Mouse (Mus musculus) liver, embryonic 11.5 days (tissue): Measurements from ENCODE around the gene Mark2. TPM values are rescaled to one million over a fixed set of nuclear protein-coding genes. Genes with fewer than 3 reads are reported as not detected.

Experiments
- ATAC-seq: fragments of 200-750 bp; cut with Nextera tagmentation; replicated peaks from 2 replicates; pipeline ENCODE4 v1.8.0; 2017; ENCODE audit warnings: moderate number of reproducible peaks, mild to moderate bottlenecking, moderate TSS enrichment, moderate library complexity; ENCODE audit not compliant: low FRiP score
- DNase-seq: peaks from one replicate; pipeline ENCODE4 v3.0.0-alpha.2; 2017; ENCODE audit warnings: low spot score
- H3K27ac ChIP-seq: fragments of 300-500 bp; sonication (generic); 2 replicates; pipeline ENCODE4 v1.5.1; 2014; ENCODE audit warnings: mild to moderate bottlenecking, low read depth, low read length, control low read depth
- H3K27me3 ChIP-seq: fragments of 300-500 bp; sonication (generic); replicated peaks from 2 replicates; pipeline ENCODE4 v1.6.1; 2014; ENCODE audit warnings: low read length, mixed read lengths; ENCODE audit not compliant: control insufficient read depth, insufficient read depth
- H3K36me3 ChIP-seq: fragments of 300-500 bp; sonication (generic); 2 replicates; pipeline ENCODE4 v1.6.1; 2014; ENCODE audit warnings: mild to moderate bottlenecking, low read length, moderate library complexity, mixed read lengths; ENCODE audit not compliant: control insufficient read depth, insufficient read depth
- H3K4me1 ChIP-seq: fragments of 300-500 bp; sonication (generic); replicated peaks from 2 replicates; pipeline ENCODE4 v1.6.1; 2014; ENCODE audit warnings: low read length, mixed read lengths; ENCODE audit not compliant: control insufficient read depth, insufficient read depth
- H3K4me2 ChIP-seq: fragments of 300-500 bp; sonication (generic); 2 replicates; pipeline ENCODE4 v1.6.1; 2014; ENCODE audit warnings: mild to moderate bottlenecking, control low read depth, moderate library complexity
- H3K4me3 ChIP-seq: fragments of 300-500 bp; sonication (generic); 2 replicates; pipeline ENCODE4 v1.5.1; 2014; ENCODE audit warnings: low read depth, low read length, control low read depth
- H3K9ac ChIP-seq: fragments of 300-500 bp; sonication (generic); 2 replicates; pipeline ENCODE4 v1.6.1; 2014; ENCODE audit warnings: low read depth, low read length, control low read depth
- H3K9me3 ChIP-seq: fragments of 300-500 bp; sonication (generic); 2 replicates; pipeline ENCODE4 v1.6.1; 2016; ENCODE audit warnings: low read length, inconsistent platforms, mixed read lengths; ENCODE audit not compliant: control insufficient read depth
- WGBS: fragments of 180-500 bp; shearing (Covaris S2); extraction: QIAGEN DNeasy Blood & Tissue Kit; methylation state at CpG from one replicate; pipeline ENCODE4 v1.1.7; 2014; 5-methylcytosine and 5-hydroxymethylcytosine counted together
- polyA plus RNA-seq: library from polyadenylated mRNA; unstranded; fragments of >200 nt; fragmentation: Nextera tagmentation; extraction: Ambion mirVana; gene quantifications from 2 replicates; pipeline ENCODE4 v1.2.1, GENCODE M21; 2014

Mark2 gene
- polyA plus RNA-seq, 1 experiment from 2014 or later, result 50.3 TPM

DNA sequence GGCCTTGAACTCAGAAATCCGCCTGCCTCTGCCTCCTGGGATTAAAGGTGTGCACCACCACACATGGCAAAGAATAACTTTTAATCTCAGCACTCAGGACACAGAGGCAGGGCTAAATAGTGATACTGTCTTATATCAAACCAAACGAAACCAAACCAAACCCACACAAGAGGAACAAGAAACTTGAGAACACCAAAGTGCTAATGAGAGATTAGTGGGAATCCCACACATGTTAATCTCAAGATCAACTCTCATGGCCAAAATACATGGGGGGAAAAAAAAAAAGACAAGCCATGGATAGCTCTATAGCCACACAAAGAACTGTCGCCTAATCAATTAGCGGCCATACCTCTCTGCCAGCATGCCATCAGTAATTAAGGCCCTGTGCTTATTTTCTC, 26.1 kb downstream of the Mark2 start:
- no peak for ATAC-seq
- Histone ChIP-seq H3K9me3 (no peaks in the 10 kb centered on the region), H3K36me3 (no peaks in the 10 kb centered on the region), H3K27ac (no peak overlapping the region), H3K9ac (no peak overlapping the region), H3K27me3 (no peaks in the 10 kb centered on the region), H3K4me2 (no peak overlapping the region), H3K4me1 (peaks cover 37% of the 10 kb centered on the region), H3K4me3 (no peak overlapping the region)
- DNase-seq, result no peak
- WGBS, result 87% methylated on average over 4 of the region's 4 CpGs

DNA sequence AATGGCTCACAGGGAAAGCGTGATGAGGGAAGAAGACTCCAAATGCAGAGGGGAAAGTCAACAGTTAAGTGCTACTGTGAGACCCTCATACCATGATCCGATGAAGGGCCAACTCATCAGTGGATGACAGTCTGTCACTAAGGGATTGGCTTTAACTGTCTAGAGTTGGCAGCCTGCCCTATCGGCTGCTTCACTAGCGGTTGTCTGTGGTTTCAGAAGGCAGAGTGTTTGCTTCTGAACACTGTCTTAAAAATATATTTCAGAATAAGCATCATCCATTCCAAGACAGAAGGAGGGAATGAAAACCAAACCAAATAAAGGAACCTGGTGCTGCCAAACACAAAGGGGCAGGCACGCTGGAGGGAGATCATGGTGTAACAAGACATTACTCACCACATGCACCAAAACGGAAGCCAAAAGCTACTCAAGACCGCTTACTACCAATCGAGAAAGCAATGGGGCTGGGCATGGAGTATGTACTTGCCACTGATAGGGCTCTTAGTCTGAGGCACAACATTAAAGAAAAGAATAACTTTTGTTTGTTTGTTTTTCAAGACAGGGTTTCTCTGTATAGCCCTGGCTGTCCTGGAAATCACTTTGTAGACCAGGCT, 26.6 kb downstream of the Mark2 start:
- H3K9ac ChIP-seq, result no peak overlapping the region
- no peaks in the 10 kb centered on the region for H3K36me3 ChIP-seq
- ATAC-seq, result no peak
- H3K4me1 ChIP-seq, result peaks cover 42% of the 10 kb centered on the region
- H3K27ac ChIP-seq, result no peak overlapping the region
- H3K9me3 ChIP-seq, result no peaks in the 10 kb centered on the region
- no peaks in the 10 kb centered on the region for H3K27me3 ChIP-seq
- H3K4me2 ChIP-seq, result no peak overlapping the region
- no peak overlapping the region for H3K4me3 ChIP-seq
- DNase-seq, result no peak
- WGBS, result 74% methylated on average over 8 of the region's 8 CpGs

DNA sequence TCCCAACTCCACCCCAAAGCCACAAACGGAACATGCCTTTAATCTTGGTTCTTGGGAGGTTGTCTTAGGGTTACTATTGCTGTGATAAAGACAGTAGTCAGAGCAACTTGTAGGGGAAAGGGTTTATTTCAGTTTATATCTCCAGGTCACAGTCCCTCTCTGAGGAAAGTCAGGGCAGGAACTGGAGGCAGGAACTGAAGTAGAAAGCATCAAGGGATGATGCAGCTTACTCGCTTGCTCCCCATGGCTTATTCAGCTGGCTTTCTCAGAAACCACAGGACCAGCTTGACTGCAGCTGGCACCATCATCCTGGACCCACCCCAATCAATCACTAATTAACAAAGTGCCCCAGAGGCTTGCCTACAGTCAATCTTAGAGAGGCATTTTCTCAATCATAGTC, 28.0 kb downstream of the Mark2 start:
- ATAC-seq (no peak), DNase-seq (no peak)
- Histone ChIP-seq H3K4me3 (no peak overlapping the region), H3K9me3 (no peaks in the 10 kb centered on the region), H3K27me3 (no peaks in the 10 kb centered on the region), H3K4me2 (no peak overlapping the region), H3K9ac (no peak overlapping the region), H3K4me1 (peaks cover 57% of the 10 kb centered on the region), H3K27ac (no peak overlapping the region), H3K36me3 (no peaks in the 10 kb centered on the region)
- 43% methylated on average over 2 of the region's 2 CpGs for WGBS

DNA sequence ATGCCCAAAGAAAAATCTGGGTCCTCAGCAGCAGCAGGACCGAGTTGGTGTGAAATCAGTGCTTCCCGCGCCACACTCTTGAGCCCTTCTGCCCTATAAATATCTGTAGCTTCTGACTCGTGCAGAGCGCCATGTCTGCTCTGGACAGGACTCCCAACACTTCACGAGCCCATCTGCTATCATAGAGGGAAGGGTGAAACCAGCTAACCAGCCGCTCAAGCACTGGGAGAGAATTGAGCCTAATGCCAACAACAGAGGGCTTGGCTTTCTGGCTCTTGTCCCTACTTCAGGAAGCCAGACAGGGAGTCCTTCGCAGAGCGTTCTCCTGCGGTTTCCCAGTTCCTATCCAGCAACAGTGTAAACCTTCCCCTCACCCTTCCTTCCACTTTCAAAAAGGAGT, 30.4 kb downstream of the Mark2 start:
- Histone ChIP-seq H3K4me1 (peaks cover 78% of the 10 kb centered on the region), H3K9me3 (no peaks in the 10 kb centered on the region), H3K9ac (no peak overlapping the region), H3K27me3 (no peaks in the 10 kb centered on the region), H3K36me3 (no peaks in the 10 kb centered on the region), H3K4me3 (no peak overlapping the region), H3K4me2 (peak overlapping the region; percentile 11), H3K27ac (peak overlapping the region; percentile 52; the same call in 1 of the 2 replicates)
- no peak for DNase-seq
- ATAC-seq, result no peak
- 29% methylated on average over 10 of the region's 10 CpGs for WGBS

DNA sequence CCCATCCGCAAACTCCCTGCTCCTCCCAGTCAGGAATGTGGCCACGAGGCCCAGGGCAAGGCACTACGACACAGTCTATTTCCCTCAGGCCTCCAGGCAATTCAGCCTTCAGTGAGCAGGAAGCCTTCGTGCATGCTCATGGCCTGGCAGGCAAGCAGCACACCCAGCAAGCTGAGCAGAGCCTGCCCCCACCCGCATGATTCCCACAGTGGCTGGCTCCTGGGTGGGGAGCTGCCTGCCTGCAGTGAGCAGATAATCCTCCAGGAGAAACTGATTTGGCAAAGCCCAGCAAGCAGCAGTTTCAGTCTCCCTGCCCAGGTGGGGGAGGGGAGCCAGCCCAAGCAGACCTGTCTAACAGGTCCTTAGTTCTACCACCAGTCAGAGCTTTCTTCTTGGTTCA, 31.0 kb downstream of the Mark2 start:
- H3K27me3 ChIP-seq, result no peaks in the 10 kb centered on the region
- peak overlapping the region; percentile 52; the same call in 1 of the 2 replicates for H3K27ac ChIP-seq
- H3K9me3 ChIP-seq, result no peaks in the 10 kb centered on the region
- peaks cover 78% of the 10 kb centered on the region for H3K4me1 ChIP-seq
- H3K9ac ChIP-seq, result peak overlapping the region; percentile 20; the same call in 1 of the 2 replicates
- H3K36me3 ChIP-seq, result no peaks in the 10 kb centered on the region
- H3K4me3 ChIP-seq, result no peak overlapping the region
- DNase-seq (peak; percentile 65), ATAC-seq (peak; percentile 74)
- H3K4me2 ChIP-seq, result peak overlapping the region; percentile 11
- WGBS, result 12% methylated on average over 5 of the region's 5 CpGs

DNA sequence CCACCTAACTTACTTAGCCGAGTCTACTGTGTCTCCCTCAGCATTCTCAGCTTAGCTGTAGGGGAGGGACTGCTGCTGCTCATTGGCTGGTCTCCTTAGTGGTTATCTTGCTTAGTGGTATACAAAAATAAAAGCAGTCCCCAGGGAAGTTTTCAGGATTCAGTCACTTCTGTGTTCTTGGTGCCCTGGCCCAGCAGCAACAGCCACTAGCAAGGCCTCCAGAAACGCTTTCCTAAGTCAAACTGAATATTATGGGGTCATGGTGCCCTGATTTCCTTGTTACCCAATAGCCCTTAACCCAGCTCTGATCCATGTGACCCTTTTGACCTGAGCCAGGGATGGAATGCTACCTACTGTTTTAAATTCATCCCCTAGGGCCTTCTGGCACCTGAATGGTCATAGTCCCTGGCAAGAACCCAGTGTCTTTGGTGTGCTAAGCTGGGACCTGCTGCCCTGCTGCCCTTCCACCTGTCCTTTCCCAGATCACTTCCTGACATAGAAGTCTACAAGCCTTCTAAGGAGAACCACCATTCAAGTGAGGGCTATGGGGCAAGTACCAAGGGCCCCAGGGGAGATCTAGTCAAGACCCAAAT, 31.8 kb downstream of the Mark2 start:
- ATAC-seq (no peak), DNase-seq (no peak)
- H3K4me1 ChIP-seq, result peaks cover 84% of the 10 kb centered on the region
- H3K36me3 ChIP-seq, result no peaks in the 10 kb centered on the region
- no peak overlapping the region for H3K27ac ChIP-seq
- H3K4me2 ChIP-seq, result peak overlapping the region; percentile 11
- H3K9ac ChIP-seq, result no peak overlapping the region
- H3K4me3 ChIP-seq, result no peak overlapping the region
- WGBS, result 50% methylated on average over 2 of the region's 2 CpGs
- no peaks in the 10 kb centered on the region for H3K9me3 ChIP-seq
- no peaks in the 10 kb centered on the region for H3K27me3 ChIP-seq

DNA sequence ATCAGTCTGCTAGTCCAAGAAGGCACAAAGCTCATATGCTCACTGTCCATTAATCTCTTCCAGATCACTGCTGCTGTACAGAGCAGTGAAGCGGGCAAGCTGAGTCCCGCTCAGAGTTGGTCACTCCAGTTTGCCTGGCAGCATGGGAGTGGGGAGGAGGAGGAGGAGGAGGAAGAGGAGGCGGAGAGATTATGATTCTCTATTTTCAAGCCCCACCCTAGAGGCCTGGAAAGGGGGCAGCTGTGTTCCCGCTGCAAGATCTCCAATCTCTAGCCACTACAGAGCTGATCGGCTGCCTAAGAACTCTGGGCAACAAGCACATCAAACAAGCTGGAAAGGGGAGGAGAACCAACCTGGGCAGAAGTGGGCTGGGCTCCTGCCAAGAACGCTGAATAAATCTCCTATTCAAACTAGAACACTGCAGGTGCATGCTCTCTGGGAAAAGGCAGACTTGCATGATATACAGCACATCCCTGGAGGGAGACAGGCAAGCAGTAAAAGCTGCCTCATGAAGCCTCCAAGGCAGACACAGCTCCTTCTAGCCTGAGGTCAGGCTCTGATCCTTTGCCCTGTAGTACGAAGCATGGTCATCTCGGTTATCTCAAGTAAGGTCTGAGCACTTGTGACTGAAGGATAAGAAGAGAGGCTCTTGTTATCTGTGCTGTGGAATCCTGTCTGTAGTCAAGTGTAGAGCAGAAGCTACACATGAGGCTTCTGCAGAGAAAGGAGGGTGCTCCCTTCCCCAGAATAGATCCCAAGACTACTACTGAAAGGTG, 33.5 kb downstream of the Mark2 start:
- Histone ChIP-seq H3K4me3 (peak overlapping the region; percentile 25), H3K27ac (peak overlapping the region; percentile 28; the same call in 1 of the 2 replicates), H3K36me3 (no peaks in the 10 kb centered on the region), H3K9ac (no peak overlapping the region), H3K9me3 (no peaks in the 10 kb centered on the region), H3K4me2 (peak overlapping the region; percentile 63), H3K27me3 (no peaks in the 10 kb centered on the region), H3K4me1 (peaks cover 83% of the 10 kb centered on the region)
- peak; percentile 77 for ATAC-seq
- DNase-seq, result no peak
- WGBS, result 34% methylated on average over 8 of the region's 8 CpGs

DNA sequence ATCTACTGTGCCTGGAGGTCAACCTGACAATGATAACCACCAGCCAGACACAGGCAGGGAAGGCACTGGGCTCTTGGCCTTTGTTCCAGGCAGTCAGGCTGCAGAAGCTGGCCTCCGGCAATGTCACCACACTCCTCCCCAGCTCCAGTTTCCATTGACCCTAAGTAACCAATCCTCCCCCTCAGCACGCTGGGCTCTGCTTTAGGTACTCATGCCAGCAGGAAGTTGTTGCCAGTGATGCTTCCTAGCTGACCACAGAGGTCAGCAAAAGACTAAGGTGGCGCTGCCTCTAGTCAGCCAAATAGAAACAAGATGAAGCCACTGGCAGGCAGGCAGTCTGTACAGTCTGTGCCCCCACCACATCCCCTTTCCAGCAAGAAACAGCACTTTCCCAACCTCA, 34.7 kb downstream of the Mark2 start:
- ATAC-seq (no peak), DNase-seq (no peak)
- Histone ChIP-seq H3K9me3 (no peaks in the 10 kb centered on the region), H3K4me3 (no peak overlapping the region), H3K27me3 (no peaks in the 10 kb centered on the region), H3K4me2 (no peak overlapping the region), H3K4me1 (peaks cover 84% of the 10 kb centered on the region), H3K36me3 (no peaks in the 10 kb centered on the region), H3K9ac (no peak overlapping the region), H3K27ac (peak overlapping the region; percentile 11; the same call in 1 of the 2 replicates)
- 65% methylated on average over 3 of the region's 3 CpGs for WGBS
